Mouse (Mus musculus) MEL (cell line): ENCODE data around the gene Ccl1.

ENCODE experiments used
- CTCF ChIP-seq, 3 experiments: IDR thresholded peaks in 2 of 3; conservative IDR thresholded peaks in 1 of 3; 2 replicates each; pipeline ENCODE4 v1.5.1; 2011 to 2012; ENCODE audit warnings: low read length in 3 of 3, low read depth in 2 of 3, mild to moderate bottlenecking in 2 of 3, improper control_type of control experiment in 1 of 3, inconsistent platforms in 1 of 3, mixed read lengths in 1 of 3, moderate library complexity in 1 of 3; ENCODE audit not compliant: control insufficient read depth in 1 of 3, insufficient read depth in 1 of 3, poor library complexity in 1 of 3, severe bottlenecking in 1 of 3
- EP300 ChIP-seq, 2 experiments: IDR thresholded peaks; 2 replicates each; pipeline ENCODE4 v1.6.1; 2011; ENCODE audit warnings: improper control_type of control experiment in 2 of 2, low read length in 2 of 2, low read depth in 1 of 2, mild to moderate bottlenecking in 1 of 2

DNA sequence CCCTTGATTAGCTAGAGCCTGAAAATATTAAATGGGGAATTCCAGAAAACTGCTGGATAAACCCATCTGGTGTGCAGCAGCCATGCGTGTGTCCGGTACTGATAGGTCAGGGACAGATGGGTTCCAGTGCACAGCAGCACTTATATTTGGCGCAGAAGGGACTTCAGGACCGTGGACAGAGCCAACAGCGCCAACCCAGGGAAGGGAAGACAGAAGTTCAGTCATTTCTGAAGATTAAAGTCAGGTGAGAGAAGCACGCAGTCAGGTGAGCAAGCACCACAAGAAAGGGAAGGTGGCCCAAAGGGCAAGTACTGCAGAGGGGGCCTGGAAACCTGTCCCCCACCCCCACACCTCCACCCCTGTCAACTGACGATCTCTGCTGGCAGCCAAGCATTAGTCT is 7.7 kb upstream of the Ccl1 start:
- no peak for TF ChIP-seq EP300 (IDR thresholded peaks at IDR 0.05; ENCODE audit: low read depth in 1 of 2, low read length in 2 of 2)
- no peak for TF ChIP-seq CTCF (IDR thresholded peaks at IDR 0.05 in 2 of 3, conservative IDR thresholded peaks at IDR 0.05 in 1 of 3; ENCODE audit: control insufficient read depth in 1 of 3, insufficient read depth in 1 of 3, low read depth in 2 of 3, low read length in 3 of 3, poor library complexity in 1 of 3, severe bottlenecking in 1 of 3)
